Mouse (Mus musculus): ENCODE measurements around the gene Arhgef1.

The Arhgef1 gene

GRCm38 (mm10) chr7:24902630-24903443 is at the start of gene Arhgef1:
TSS of gene Arhgef1 (plus strand) at chr7:24902912.
- peak; percentile 70 for DNase-seq (ENCODE audit: low spot score)

GRCm38 (mm10) chr7:24853233-24853563 is 49.5 kb upstream of the Arhgef1 start:
- no peak for DNase-seq (ENCODE audit: low spot score)

GRCm38 (mm10) chr7:24853695-24854094 is 49.0 kb upstream of the Arhgef1 start:
- no peak for DNase-seq (ENCODE audit: low spot score)

- no peak for DNase-seq (ENCODE audit: low spot score)
Measured at GRCm38 (mm10) chr7:24856460-24857120, 46.1 kb upstream of the Arhgef1 start.

GRCm38 (mm10) chr7:24859234-24859633 is 43.5 kb upstream of the Arhgef1 start:
- DNase-seq (ENCODE audit: low spot score): no peak

GRCm38 (mm10) chr7:24861913-24862312 is 40.8 kb upstream of the Arhgef1 start, which contains the start of gene Gm9844:
TSS of gene Gm9844 (plus strand) at chr7:24862213.
- no peak for DNase-seq (ENCODE audit: low spot score)

GRCm38 (mm10) chr7:24862853-24863252 is 39.9 kb upstream of the Arhgef1 start:
- no peak for DNase-seq (ENCODE audit: low spot score)

GRCm38 (mm10) chr7:24864156-24864555 is 38.6 kb upstream of the Arhgef1 start:
- no peak for DNase-seq (ENCODE audit: low spot score)

GRCm38 (mm10) chr7:24869080-24869479 is 33.6 kb upstream of the Arhgef1 start:
- no peak for DNase-seq (ENCODE audit: low spot score)

GRCm38 (mm10) chr7:24869532-24870165 is 33.1 kb upstream of the Arhgef1 start, which contains the start of the genes Lypd4 and Dmrtc2:
TSS of gene Lypd4 (minus strand) at chr7:24869941.
TSS of gene Dmrtc2 (plus strand) at chr7:24870057.
- no peak for DNase-seq (ENCODE audit: low spot score)

- no peak for DNase-seq (ENCODE audit: low spot score)
Measured at GRCm38 (mm10) chr7:24877588-24877987, 25.1 kb upstream of the Arhgef1 start.

- DNase-seq (ENCODE audit: low spot score): no peak
Measured at GRCm38 (mm10) chr7:24879620-24880019, 23.1 kb upstream of the Arhgef1 start.

GRCm38 (mm10) chr7:24882416-24883199 is 20.1 kb upstream of the Arhgef1 start:
- DNase-seq (ENCODE audit: low spot score): no peak

- DNase-seq (ENCODE audit: low spot score): peak; percentile 97
Measured at GRCm38 (mm10) chr7:24883896-24884692, 18.6 kb upstream of the Arhgef1 start, which contains the start of gene Rps19. TSS of gene Rps19 (plus strand) at chr7:24884371.

- no peak for DNase-seq (ENCODE audit: low spot score)
Measured at GRCm38 (mm10) chr7:24884693-24885291, 17.9 kb upstream of the Arhgef1 start.

- no peak for DNase-seq (ENCODE audit: low spot score)
Measured at GRCm38 (mm10) chr7:24885468-24886307, 17.0 kb upstream of the Arhgef1 start.

- DNase-seq (ENCODE audit: low spot score): no peak
Measured at GRCm38 (mm10) chr7:24886308-24886633, 16.4 kb upstream of the Arhgef1 start.

- no peak for DNase-seq (ENCODE audit: low spot score)
Measured at GRCm38 (mm10) chr7:24887096-24887495, 15.6 kb upstream of the Arhgef1 start.

- DNase-seq (ENCODE audit: low spot score): no peak
Measured at GRCm38 (mm10) chr7:24889431-24890220, 13.1 kb upstream of the Arhgef1 start.

Data from ovary, postnatal 36 days (tissue).